Mouse (Mus musculus): ENCODE data around the gene 1700067P10Rik. TPM values are rescaled to one million over a fixed set of nuclear protein-coding genes. Genes with fewer than 3 reads are reported as not detected.

The 1700067P10Rik gene
- polyA plus RNA-seq, 1 experiment from 2014 or later, result not detected

GRCm38 (mm10) chr17:48057382-48057781 is 31.7 kb upstream of the 1700067P10Rik start:
- Histone ChIP-seq H3K4me1 (replicated peaks; ENCODE audit: control insufficient read depth, insufficient read depth, low read length) (peaks cover 8% of the 10 kb centered on the region), H3K27me3 (ENCODE audit: control insufficient read depth, insufficient read depth, low read depth, low read length) (peaks cover 14% of the 10 kb centered on the region), H3K4me3 (ENCODE audit: low read length) (no peak overlapping the region), H3K36me3 (ENCODE audit: control insufficient read depth, insufficient read depth, low read length) (no peaks in the 10 kb centered on the region), H3K9me3 (ENCODE audit: control insufficient read depth, low read length) (no peaks in the 10 kb centered on the region), H3K4me2 (ENCODE audit: low read depth, low read length) (no peak overlapping the region), H3K27ac (ENCODE audit: low read length) (no peak overlapping the region), H3K9ac (ENCODE audit: low read length) (no peak overlapping the region)
- 8% methylated on average over 12 of the region's 12 CpGs for WGBS
- ATAC-seq (ENCODE audit: low read depth), result no peak

- no peaks in the 10 kb centered on the region for H3K9me3 ChIP-seq (ENCODE audit: control insufficient read depth, low read length)
- no peak for ATAC-seq (ENCODE audit: low read depth)
- H3K27ac ChIP-seq (ENCODE audit: low read length), result no peak overlapping the region
- H3K27me3 ChIP-seq (ENCODE audit: control insufficient read depth, insufficient read depth, low read depth, low read length), result no peaks in the 10 kb centered on the region
- H3K36me3 ChIP-seq (ENCODE audit: control insufficient read depth, insufficient read depth, low read length), result no peaks in the 10 kb centered on the region
- no peak overlapping the region for H3K4me2 ChIP-seq (ENCODE audit: low read depth, low read length)
- no peak overlapping the region for H3K9ac ChIP-seq (ENCODE audit: low read length)
- H3K4me3 ChIP-seq (ENCODE audit: low read length), result no peak overlapping the region
- H3K4me1 ChIP-seq (replicated peaks; ENCODE audit: control insufficient read depth, insufficient read depth, low read length), result peaks cover 10% of the 10 kb centered on the region
- WGBS, result 34% methylated on average over 10 of the region's 10 CpGs
Observed at GRCm38 (mm10) chr17:48064196-48064843, 24.8 kb upstream of the 1700067P10Rik start.

- WGBS, result 49% methylated on average over 5 of the region's 5 CpGs
- no peak overlapping the region for H3K4me2 ChIP-seq (ENCODE audit: low read depth, low read length)
- peaks cover 10% of the 10 kb centered on the region for H3K4me1 ChIP-seq (replicated peaks; ENCODE audit: control insufficient read depth, insufficient read depth, low read length)
- H3K27ac ChIP-seq (ENCODE audit: low read length), result no peak overlapping the region
- H3K27me3 ChIP-seq (ENCODE audit: control insufficient read depth, insufficient read depth, low read depth, low read length), result no peaks in the 10 kb centered on the region
- ATAC-seq (ENCODE audit: low read depth), result no peak
- no peaks in the 10 kb centered on the region for H3K36me3 ChIP-seq (ENCODE audit: control insufficient read depth, insufficient read depth, low read length)
- no peaks in the 10 kb centered on the region for H3K9me3 ChIP-seq (ENCODE audit: control insufficient read depth, low read length)
- H3K9ac ChIP-seq (ENCODE audit: low read length), result no peak overlapping the region
- H3K4me3 ChIP-seq (ENCODE audit: low read length), result no peak overlapping the region
Observed at GRCm38 (mm10) chr17:48065081-48065501, 24.0 kb upstream of the 1700067P10Rik start.

GRCm38 (mm10) chr17:48067083-48067614 is 22.0 kb upstream of the 1700067P10Rik start:
- Histone ChIP-seq H3K9ac (ENCODE audit: low read length) (no peak overlapping the region), H3K27me3 (ENCODE audit: control insufficient read depth, insufficient read depth, low read depth, low read length) (no peaks in the 10 kb centered on the region), H3K9me3 (ENCODE audit: control insufficient read depth, low read length) (no peaks in the 10 kb centered on the region), H3K4me2 (ENCODE audit: low read depth, low read length) (no peak overlapping the region), H3K27ac (ENCODE audit: low read length) (no peak overlapping the region), H3K4me3 (ENCODE audit: low read length) (no peak overlapping the region), H3K4me1 (replicated peaks; ENCODE audit: control insufficient read depth, insufficient read depth, low read length) (peaks cover 10% of the 10 kb centered on the region), H3K36me3 (ENCODE audit: control insufficient read depth, insufficient read depth, low read length) (no peaks in the 10 kb centered on the region)
- WGBS, result 42% methylated on average over 10 of the region's 10 CpGs
- ATAC-seq (ENCODE audit: low read depth), result peak; percentile 20; the same call in 1 of the 2 replicates

- Histone ChIP-seq H3K9me3 (ENCODE audit: control insufficient read depth, low read length) (no peaks in the 10 kb centered on the region), H3K36me3 (ENCODE audit: control insufficient read depth, insufficient read depth, low read length) (no peaks in the 10 kb centered on the region), H3K4me1 (replicated peaks; ENCODE audit: control insufficient read depth, insufficient read depth, low read length) (peaks cover 10% of the 10 kb centered on the region), H3K4me2 (ENCODE audit: low read depth, low read length) (no peak overlapping the region), H3K9ac (ENCODE audit: low read length) (no peak overlapping the region), H3K27me3 (ENCODE audit: control insufficient read depth, insufficient read depth, low read depth, low read length) (no peaks in the 10 kb centered on the region), H3K4me3 (ENCODE audit: low read length) (no peak overlapping the region), H3K27ac (ENCODE audit: low read length) (no peak overlapping the region)
- WGBS, result 16% methylated on average over 5 of the region's 5 CpGs
- ATAC-seq (ENCODE audit: low read depth), result no peak
Observed at GRCm38 (mm10) chr17:48067729-48068128, 21.4 kb upstream of the 1700067P10Rik start.

- H3K4me1 ChIP-seq (replicated peaks; ENCODE audit: control insufficient read depth, insufficient read depth, low read length), result no peaks in the 10 kb centered on the region
- no peak overlapping the region for H3K4me3 ChIP-seq (ENCODE audit: low read length)
- no peaks in the 10 kb centered on the region for H3K27me3 ChIP-seq (ENCODE audit: control insufficient read depth, insufficient read depth, low read depth, low read length)
- H3K36me3 ChIP-seq (ENCODE audit: control insufficient read depth, insufficient read depth, low read length), result no peaks in the 10 kb centered on the region
- H3K27ac ChIP-seq (ENCODE audit: low read length), result no peak overlapping the region
- no peaks in the 10 kb centered on the region for H3K9me3 ChIP-seq (ENCODE audit: control insufficient read depth, low read length)
- no peak overlapping the region for H3K4me2 ChIP-seq (ENCODE audit: low read depth, low read length)
- WGBS, result 46% methylated on average over 3 of the region's 3 CpGs
- H3K9ac ChIP-seq (ENCODE audit: low read length), result no peak overlapping the region
- ATAC-seq (ENCODE audit: low read depth), result no peak
Observed at GRCm38 (mm10) chr17:48080626-48081025, 8.5 kb upstream of the 1700067P10Rik start.

GRCm38 (mm10) chr17:48089446-48089845 is 327 bp downstream of the 1700067P10Rik start:
- ATAC-seq (ENCODE audit: low read depth), result no peak
- no peak overlapping the region for H3K4me3 ChIP-seq (ENCODE audit: low read length)
- peaks cover 6% of the 10 kb centered on the region; the same call in 1 of the 2 replicates for H3K27me3 ChIP-seq (ENCODE audit: control insufficient read depth, insufficient read depth, low read depth, low read length)
- WGBS, result 53% methylated on average over 2 of the region's 2 CpGs
- H3K27ac ChIP-seq (ENCODE audit: low read length), result no peak overlapping the region
- peaks cover 4% of the 10 kb centered on the region; the same call in 1 of the 2 replicates for H3K9me3 ChIP-seq (ENCODE audit: control insufficient read depth, low read length)
- peaks cover 2% of the 10 kb centered on the region; the same call in 1 of the 2 replicates for H3K4me1 ChIP-seq (replicated peaks; ENCODE audit: control insufficient read depth, insufficient read depth, low read length)
- no peaks in the 10 kb centered on the region for H3K36me3 ChIP-seq (ENCODE audit: control insufficient read depth, insufficient read depth, low read length)
- no peak overlapping the region for H3K4me2 ChIP-seq (ENCODE audit: low read depth, low read length)
- H3K9ac ChIP-seq (ENCODE audit: low read length), result no peak overlapping the region

GRCm38 (mm10) chr17:48090305-48090704 is 1.2 kb downstream of the 1700067P10Rik start:
- WGBS, result 73% methylated on average over 12 of the region's 12 CpGs
- Histone ChIP-seq H3K9ac (ENCODE audit: low read length) (no peak overlapping the region), H3K4me3 (ENCODE audit: low read length) (no peak overlapping the region), H3K9me3 (ENCODE audit: control insufficient read depth, low read length) (peaks cover 4% of the 10 kb centered on the region; the same call in 1 of the 2 replicates), H3K4me1 (replicated peaks; ENCODE audit: control insufficient read depth, insufficient read depth, low read length) (peaks cover 5% of the 10 kb centered on the region; the same call in 1 of the 2 replicates), H3K27me3 (ENCODE audit: control insufficient read depth, insufficient read depth, low read depth, low read length) (peaks cover 14% of the 10 kb centered on the region), H3K36me3 (ENCODE audit: control insufficient read depth, insufficient read depth, low read length) (no peaks in the 10 kb centered on the region), H3K4me2 (ENCODE audit: low read depth, low read length) (no peak overlapping the region), H3K27ac (ENCODE audit: low read length) (no peak overlapping the region)
- no peak for ATAC-seq (ENCODE audit: low read depth)

GRCm38 (mm10) chr17:48093286-48093817 is 4.2 kb downstream of the 1700067P10Rik start:
- WGBS, result 59% methylated on average over 5 of the region's 5 CpGs
- no peaks in the 10 kb centered on the region for H3K36me3 ChIP-seq (ENCODE audit: control insufficient read depth, insufficient read depth, low read length)
- peaks cover 4% of the 10 kb centered on the region; the same call in 1 of the 2 replicates for H3K9me3 ChIP-seq (ENCODE audit: control insufficient read depth, low read length)
- no peak overlapping the region for H3K4me2 ChIP-seq (ENCODE audit: low read depth, low read length)
- ATAC-seq (ENCODE audit: low read depth), result no peak
- peaks cover 26% of the 10 kb centered on the region for H3K4me1 ChIP-seq (replicated peaks; ENCODE audit: control insufficient read depth, insufficient read depth, low read length)
- no peak overlapping the region for H3K4me3 ChIP-seq (ENCODE audit: low read length)
- H3K27me3 ChIP-seq (ENCODE audit: control insufficient read depth, insufficient read depth, low read depth, low read length), result peaks cover 35% of the 10 kb centered on the region
- 0 out of 2 replicates have a peak overlapping the region, but pooled peaks have one; percentile 21 for H3K27ac ChIP-seq (ENCODE audit: low read length)
- no peak overlapping the region for H3K9ac ChIP-seq (ENCODE audit: low read length)
